Mouse (Mus musculus): ENCODE results near the gene Tmem242.

DNA sequence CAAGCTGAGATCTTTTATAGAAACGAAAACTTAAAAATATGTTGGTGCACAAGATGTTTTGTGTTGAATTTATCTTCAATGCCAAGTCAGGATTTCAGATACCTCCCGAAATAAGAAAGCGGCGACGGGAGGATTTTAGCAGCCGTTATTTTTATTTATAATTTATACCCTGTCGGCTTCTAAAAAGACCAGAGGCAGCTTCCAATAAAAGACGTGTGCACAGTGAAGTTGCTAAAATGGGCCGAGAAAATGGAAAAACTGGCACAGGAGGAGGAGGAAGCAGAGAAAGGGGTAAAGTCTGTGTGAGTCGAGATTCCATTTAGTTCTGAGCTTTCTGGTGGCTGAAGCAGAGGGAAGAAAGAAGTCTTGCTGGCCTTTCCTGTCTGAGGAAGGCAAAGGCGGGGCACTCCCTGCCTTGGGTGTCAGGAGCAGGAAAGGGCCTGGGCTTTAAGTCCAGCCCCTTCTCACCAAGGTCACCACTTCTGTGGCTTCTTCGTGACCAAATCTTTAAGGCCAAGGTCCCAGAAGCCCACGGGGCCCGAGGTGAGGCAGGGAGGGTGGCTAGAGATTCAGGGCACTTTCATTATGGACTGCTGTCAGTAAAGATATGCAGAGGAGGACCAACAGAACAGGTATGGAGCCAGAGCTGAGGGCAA lies 39.5 kb downstream of the Tmem242 start:
- TF ChIP-seq NELFE (IDR thresholded peaks at IDR 0.05; ENCODE audit: low read depth, low read length) = no peak
- TF ChIP-seq GABPA (IDR thresholded peaks at IDR 0.05; ENCODE audit: insufficient replicate concordance, low read depth, low read length) = no peak
- no peak for TF ChIP-seq POLR2A (IDR thresholded peaks at IDR 0.05; ENCODE audit: low read depth, low read length)
- TF ChIP-seq TBP (conservative IDR thresholded peaks at IDR 0.05; ENCODE audit: low read depth, low read length) = no peak
- TF ChIP-seq CHD1 (IDR thresholded peaks at IDR 0.05; ENCODE audit: low read depth, low read length) = no peak
- no peak for TF ChIP-seq CTCF (conservative IDR thresholded peaks at IDR 0.05 in 1 of 2, IDR thresholded peaks at IDR 0.05 in 1 of 2; ENCODE audit: low read depth in 2 of 2, low read length in 2 of 2)
- TF ChIP-seq EP300 (IDR thresholded peaks at IDR 0.05; ENCODE audit: low read length) = no peak
- no peak for TF ChIP-seq USF1 (IDR thresholded peaks at IDR 0.05; ENCODE audit: low read depth, low read length)
